Comparison of ENCODE assay signal across 8 mouse cellular contexts in genomic region chr7:109986133-109986669, GRCm38 (mm10). TPM values are rescaled to one million over a fixed set of nuclear protein-coding genes. Genes with fewer than 3 reads are reported as not detected.
DNase-seq lines count a peak whose midpoint lies in the region; ATAC-seq and TF ChIP-seq lines count a peak whose summit lies in the region.

No protein-coding gene starts in this region.

- intact Hi-C loops in gastrocnemius, adult 2 months (cut with DNase I) = loop anchor here (1.0 to 5.0 kb wide), 3 partner anchors 25 to 75 kb away; partner anchors contain the start of genes Dennd5a and Zfp143
- intact Hi-C loops in left cerebral cortex, adult 2 months (cut with DNase I) = loop anchor here (1.0 to 2.0 kb wide), 2 partner anchors 32 to 75 kb away; partner anchors contain the start of genes Ipo7 and Zfp143

- H3K4me1 ChIP-seq in hindbrain, postnatal 0 days (ENCODE audit: insufficient read depth, low read length) = 0 out of 2 replicates have a peak, but pooled peaks cover 4% of the 10 kb centered on the region

- ATAC-seq in common myeloid progenitor, adult 5-6 weeks (replicated peaks; ENCODE audit: low read depth, poor library complexity, severe bottlenecking) = peak; percentile 98
- ATAC-seq in hindbrain, postnatal 0 days = peak; percentile 99
- peak; percentile 97 for ATAC-seq in megakaryocyte, adult 5-6 weeks (ENCODE audit: poor library complexity, severe bottlenecking)

- peak overlapping the region; percentile 81 for H3K4me3 ChIP-seq in gastrocnemius, adult 2 months
- H3K4me3 ChIP-seq in hindbrain, postnatal 0 days (ENCODE audit: low read length) = peak overlapping the region; percentile 56
- peak overlapping the region; percentile 57 for H3K4me3 ChIP-seq in left cerebral cortex, adult 2 months

- peak overlapping the region; percentile 71 for H3K4me2 ChIP-seq in hindbrain, postnatal 0 days (ENCODE audit: low read depth, low read length)

- under 1% methylated on average over 43 of the region's 43 CpGs for WGBS in hindbrain, postnatal 0 days

- no peaks in the 10 kb centered on the region for H3K36me3 ChIP-seq in hindbrain, postnatal 0 days (ENCODE audit: insufficient read depth, low read length)

- no peaks in the 10 kb centered on the region for H3K27me3 ChIP-seq in hindbrain, postnatal 0 days (ENCODE audit: insufficient read depth, low read length)

- no peaks in the 10 kb centered on the region for H3K9me3 ChIP-seq in hindbrain, postnatal 0 days (ENCODE audit: low read length)

- H3K27ac ChIP-seq in gastrocnemius, adult 2 months = peak overlapping the region; percentile 89
- H3K27ac ChIP-seq in hindbrain, postnatal 0 days = peak overlapping the region; percentile 83
- H3K27ac ChIP-seq in left cerebral cortex, adult 2 months = peak overlapping the region; percentile 87

- no peak for TF ChIP-seq CTCF in gastrocnemius, adult 2 months (IDR thresholded peaks at IDR 0.05)
- TF ChIP-seq CTCF in hindbrain, postnatal 0 days (IDR thresholded peaks at IDR 0.05; ENCODE audit: low read depth) = no peak
- no peak for TF ChIP-seq CTCF in left cerebral cortex, adult 2 months (IDR thresholded peaks at IDR 0.05)

- DNase-seq in ZHBTc4 (ENCODE audit: low read depth, low spot score) = peak; percentile 100
- peak; percentile 100 for DNase-seq in gastrocnemius, adult 2 months
- DNase-seq in hindbrain, postnatal 0 days (ENCODE audit: low spot score) = peak; percentile 100
- peak; percentile 97 to 99 for DNase-seq in left cerebral cortex, adult 2 months (ENCODE audit: extremely low spot score in 1 of 2, low spot score in 2 of 2)
- peak; percentile 97 to 99 for DNase-seq in right cerebral cortex, adult 2 months (ENCODE audit: low spot score in 2 of 2)
- DNase-seq in urinary bladder, postnatal 14 days (ENCODE audit: low spot score) = peak; percentile 99

- H3K9ac ChIP-seq in hindbrain, postnatal 0 days (replicated peaks; ENCODE audit: low read length) = peak overlapping the region; percentile 67

RNA-seq across cellular contexts. Expression of gene Tmem41b, which starts 0.5 kb away (rescaled TPM):
- total RNA-seq in common myeloid progenitor, adult 5-6 weeks (2017) = 26.0 and 33.6 TPM in 2 replicates
- total RNA-seq in gastrocnemius, adult 2 months (2021) = 10 to 100 TPM; 25.4 to 27.0 TPM
- 56.9 and 59.0 TPM in 2 replicates for total RNA-seq in hindbrain, postnatal 0 days (2014; rRNA removed)
- 58.7 and 59.6 TPM in 2 replicates for polyA plus RNA-seq in hindbrain, postnatal 0 days (2015; fragmentation: Nextera tagmentation; extraction: Ambion mirVana)
- 10 to 100 TPM; 44.7 to 49.9 TPM for total RNA-seq in left cerebral cortex, adult 2 months (2021)
- total RNA-seq in megakaryocyte, adult 5-6 weeks (2015) = 34.0 and 38.7 TPM in 2 replicates
- 31.5 and 40.0 TPM in 2 replicates for total RNA-seq in megakaryocyte, adult 5-6 weeks (2017)

RNA-seq across cellular contexts. Expression of gene Dennd5a, which starts 25.9 kb away (rescaled TPM):
- 73.3 and 77.4 TPM in 2 replicates for total RNA-seq in common myeloid progenitor, adult 5-6 weeks (2017)
- total RNA-seq in gastrocnemius, adult 2 months (2021) = 10 to 100 TPM; 34.4 to 52.4 TPM
- 174 and 191 TPM in 2 replicates for total RNA-seq in hindbrain, postnatal 0 days (2014; rRNA removed)
- polyA plus RNA-seq in hindbrain, postnatal 0 days (2015; fragmentation: Nextera tagmentation; extraction: Ambion mirVana) = 29.3 and 32.4 TPM in 2 replicates
- total RNA-seq in left cerebral cortex, adult 2 months (2021) = 100 to 1,000 TPM; 214 to 225 TPM
- 152 and 157 TPM in 2 replicates for total RNA-seq in megakaryocyte, adult 5-6 weeks (2015)
- total RNA-seq in megakaryocyte, adult 5-6 weeks (2017) = 102 and 128 TPM in 2 replicates

RNA-seq across cellular contexts. Expression of gene Ipo7, which starts 31.9 kb away (rescaled TPM):
- total RNA-seq in common myeloid progenitor, adult 5-6 weeks (2017) = 253 and 293 TPM in 2 replicates
- total RNA-seq in gastrocnemius, adult 2 months (2021) = 100 to 1,000 TPM in 1 of 2 experiments, 10 to 100 TPM in 1; 96.4 to 101 TPM
- 75.4 and 87.0 TPM in 2 replicates for total RNA-seq in hindbrain, postnatal 0 days (2014; rRNA removed)
- polyA plus RNA-seq in hindbrain, postnatal 0 days (2015; fragmentation: Nextera tagmentation; extraction: Ambion mirVana) = 27.7 and 28.0 TPM in 2 replicates
- 100 to 1,000 TPM in 1 of 2 experiments, 10 to 100 TPM in 1; 97.9 to 105 TPM for total RNA-seq in left cerebral cortex, adult 2 months (2021)
- 68.2 and 73.0 TPM in 2 replicates for total RNA-seq in megakaryocyte, adult 5-6 weeks (2015)
- total RNA-seq in megakaryocyte, adult 5-6 weeks (2017) = 152 and 158 TPM in 2 replicates

Comparison
In these comparisons a context has a peak if more than half of its experiments do, and no peak if none do; other contexts are left out.
1. Peak in every context shown above with its lines: DNase-seq, ATAC-seq, H3K4me3 ChIP-seq and H3K27ac ChIP-seq.